Mouse (Mus musculus) stomach, postnatal 0 days (tissue): Measurements from ENCODE around the gene Fgfr2. TPM values are rescaled to one million over a fixed set of nuclear protein-coding genes. Genes with fewer than 3 reads are reported as not detected.

Experiments
- ATAC-seq: fragments of 200-750 bp; cut with Nextera tagmentation; 2 replicates; pipeline ENCODE4 v1.8.0; 2017; ENCODE audit not compliant: low FRiP score, low TSS enrichment
- DNase-seq: peaks from one replicate; pipeline ENCODE4 v3.0.0-alpha.2; 2016; ENCODE audit warnings: low spot score
- H3K27ac ChIP-seq: fragments of 300-500 bp; sonication (generic); replicated peaks from 2 replicates; pipeline ENCODE4 v1.5.1; 2014; ENCODE audit warnings: mild to moderate bottlenecking, control low read depth
- H3K27me3 ChIP-seq: fragments of 300-500 bp; sonication (generic); 2 replicates; pipeline ENCODE4 v1.6.1; 2014; ENCODE audit warnings: low read length; ENCODE audit not compliant: control insufficient read depth, insufficient read depth
- H3K36me3 ChIP-seq: fragments of 300-500 bp; sonication (generic); 2 replicates; pipeline ENCODE4 v1.6.1; 2014; ENCODE audit warnings: low read length, mixed read lengths; ENCODE audit not compliant: control insufficient read depth, insufficient read depth
- H3K4me1 ChIP-seq: fragments of 300-500 bp; sonication (generic); replicated peaks from 2 replicates; pipeline ENCODE4 v1.6.1; 2014; ENCODE audit warnings: antibody characterized with exemption; ENCODE audit not compliant: control insufficient read depth, insufficient read depth
- H3K4me2 ChIP-seq: fragments of 300-500 bp; sonication (generic); replicated peaks from 2 replicates; pipeline ENCODE4 v1.6.1; 2014; ENCODE audit warnings: low read depth, mild to moderate bottlenecking, control low read depth, moderate library complexity
- H3K4me3 ChIP-seq: fragments of 300-500 bp; sonication (generic); 2 replicates; pipeline ENCODE4 v1.5.1; 2014; ENCODE audit warnings: low read depth, low read length, control low read depth
- H3K9ac ChIP-seq: fragments of 300-500 bp; sonication (generic); 2 replicates; pipeline ENCODE4 v1.6.1; 2014; ENCODE audit warnings: mild to moderate bottlenecking, low read length, control low read depth, mixed read lengths
- H3K9me3 ChIP-seq: fragments of 300-500 bp; sonication (generic); 2 replicates; pipeline ENCODE4 v1.6.1; 2016; ENCODE audit warnings: low read length; ENCODE audit not compliant: control insufficient read depth
- CTCF ChIP-seq: IDR thresholded peaks from 2 replicates; pipeline ENCODE4 v1.5.1; 2016; ENCODE audit warnings: antibody characterized with exemption, low read depth, mild to moderate bottlenecking, moderate library complexity
- EP300 ChIP-seq: optimal IDR thresholded peaks from 2 replicates; pipeline ENCODE3; 2016; ENCODE audit warnings: antibody characterized with exemption
- WGBS: fragments of 180-500 bp; shearing (Covaris S2); extraction: QIAGEN DNeasy Blood & Tissue Kit; methylation state at CpG from one replicate; pipeline ENCODE4 v1.1.7; 2014; 5-methylcytosine and 5-hydroxymethylcytosine counted together
- polyA plus RNA-seq: library from polyadenylated mRNA; unstranded; fragments of >200 nt; fragmentation: Nextera tagmentation; extraction: Ambion mirVana; gene quantifications from 2 replicates; pipeline ENCODE4 v1.2.1, GENCODE M21; 2015

Fgfr2 gene
- polyA plus RNA-seq, 1 experiment from 2014 or later: 60.8 TPM

DNA sequence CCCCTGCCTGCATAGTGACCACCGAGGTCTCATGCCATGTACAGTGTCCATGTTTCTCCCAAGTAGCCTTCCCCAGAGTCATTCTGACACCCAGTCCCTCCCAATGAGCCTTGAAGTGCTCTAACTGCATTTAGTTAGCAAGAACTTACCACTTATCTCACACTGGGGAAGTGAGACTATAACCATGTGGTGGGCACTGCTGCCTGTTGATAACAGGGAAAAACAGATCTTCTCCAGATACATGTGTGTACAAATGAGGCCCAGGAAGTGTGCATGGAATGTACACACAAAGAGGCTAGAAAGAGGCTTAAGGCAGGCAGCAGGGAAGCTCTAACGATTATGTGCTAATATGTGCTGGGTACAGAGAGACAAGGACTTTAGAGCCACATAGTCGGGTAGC lies 629.5 kb downstream of the Fgfr2 start:
- DNase-seq (no peak), ATAC-seq (no peak)
- H3K9me3 ChIP-seq: no peaks in the 10 kb centered on the region
- no peaks in the 10 kb centered on the region for H3K36me3 ChIP-seq
- 63% methylated on average over 3 of the region's 3 CpGs for WGBS
- TF ChIP-seq CTCF (no peak), EP300 (no peak)
- H3K9ac ChIP-seq: no peak overlapping the region
- H3K27ac ChIP-seq: no peak overlapping the region
- H3K4me1 ChIP-seq: no peaks in the 10 kb centered on the region
- H3K4me3 ChIP-seq: no peak overlapping the region
- no peaks in the 10 kb centered on the region for H3K27me3 ChIP-seq
- no peak overlapping the region for H3K4me2 ChIP-seq

DNA sequence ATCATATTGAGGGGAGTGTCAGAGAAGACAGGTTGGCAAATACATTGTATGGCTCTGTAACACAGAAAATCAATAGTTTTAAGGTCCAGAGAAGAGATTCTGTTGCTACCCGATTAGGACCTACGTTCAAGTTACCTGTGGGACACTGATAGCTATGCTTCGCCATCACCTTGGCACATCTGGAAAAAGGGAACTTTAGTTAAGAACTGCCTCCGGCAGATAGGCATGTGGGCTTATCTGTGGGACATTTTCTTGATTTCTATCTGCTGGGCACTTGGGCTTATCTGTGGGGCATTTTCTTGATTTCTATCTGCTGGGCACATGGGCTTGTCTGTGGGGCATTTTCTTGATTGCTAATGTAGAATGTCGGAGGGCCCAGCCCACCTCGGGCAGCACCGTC lies 631.2 kb downstream of the Fgfr2 start:
- Histone ChIP-seq H3K9me3 (no peaks in the 10 kb centered on the region), H3K4me3 (no peak overlapping the region), H3K4me2 (no peak overlapping the region), H3K27ac (no peak overlapping the region), H3K27me3 (no peaks in the 10 kb centered on the region), H3K36me3 (no peaks in the 10 kb centered on the region), H3K9ac (no peak overlapping the region), H3K4me1 (no peaks in the 10 kb centered on the region)
- ATAC-seq: no peak
- no peak for DNase-seq
- 86% methylated on average over 7 of the region's 7 CpGs for WGBS
- TF ChIP-seq CTCF (no peak), EP300 (no peak)

DNA sequence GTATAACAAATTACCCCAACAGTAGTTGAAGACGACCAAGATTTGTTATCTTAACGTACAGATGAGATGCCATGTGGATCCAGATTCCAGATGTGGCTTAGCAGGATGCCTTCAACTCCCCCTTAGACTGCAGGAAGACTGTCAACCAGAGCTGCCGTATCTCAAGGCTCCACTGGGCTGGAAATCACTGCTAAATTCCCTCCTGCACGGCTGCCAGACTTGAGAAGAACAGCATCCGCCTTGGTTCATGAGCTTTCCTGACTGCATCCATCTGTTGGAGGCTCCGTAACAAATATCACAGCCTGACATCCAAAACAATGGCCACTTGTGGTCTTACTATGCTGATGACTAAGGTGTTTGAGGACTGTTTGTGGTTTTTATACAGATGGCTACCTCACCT lies 635.8 kb downstream of the Fgfr2 start:
- no peak overlapping the region for H3K27ac ChIP-seq
- 49% methylated on average over 6 of the region's 6 CpGs for WGBS

DNA sequence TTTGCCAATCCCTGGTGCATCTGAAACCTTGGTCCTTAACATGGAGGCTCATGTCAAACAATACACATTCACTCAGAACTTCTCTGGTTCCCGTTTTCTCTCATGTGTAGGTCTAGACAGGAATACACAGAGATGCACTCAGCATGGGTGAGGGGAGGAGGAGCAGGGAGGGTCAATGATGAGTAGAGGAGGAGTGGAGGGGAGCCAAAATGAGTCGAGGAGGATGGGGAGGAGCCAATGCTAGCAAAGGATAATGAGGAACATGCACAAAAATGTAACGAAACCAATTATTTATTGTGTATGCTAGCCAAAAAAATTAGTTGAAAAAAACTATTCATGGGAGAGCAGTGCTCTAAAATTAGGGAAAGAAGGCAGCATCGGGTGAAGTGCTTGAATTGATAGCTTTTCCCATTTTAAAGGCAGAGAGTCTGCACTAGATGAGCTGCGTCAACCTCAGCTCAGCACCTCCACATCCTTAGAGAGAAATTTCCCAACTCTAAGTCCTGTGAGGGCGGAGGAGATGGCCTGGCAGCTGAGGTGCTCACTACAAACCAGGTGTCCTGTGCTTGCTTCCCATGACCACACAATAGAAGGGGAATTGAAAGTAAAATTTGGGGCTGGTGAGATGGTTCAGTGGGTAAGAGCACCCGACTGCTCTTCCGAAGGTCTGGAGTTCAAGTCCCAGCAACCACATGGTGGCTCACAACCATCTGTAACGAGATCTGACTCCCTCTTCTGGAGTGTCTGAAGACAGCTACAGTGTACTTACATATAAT lies 636.6 kb downstream of the Fgfr2 start:
- 75% methylated on average over 9 of the region's 9 CpGs for WGBS
- Histone ChIP-seq H3K9me3 (no peaks in the 10 kb centered on the region), H3K4me3 (no peak overlapping the region), H3K4me2 (no peak overlapping the region), H3K27ac (no peak overlapping the region), H3K4me1 (no peaks in the 10 kb centered on the region), H3K9ac (no peak overlapping the region), H3K27me3 (no peaks in the 10 kb centered on the region), H3K36me3 (no peaks in the 10 kb centered on the region)
- no peak for ATAC-seq
- no peak for DNase-seq
- TF ChIP-seq CTCF (no peak), EP300 (no peak)

More for the DNA sequence above, 635.8 kb downstream of the Fgfr2 start:
- Histone ChIP-seq H3K9ac (no peak overlapping the region), H3K4me1 (no peaks in the 10 kb centered on the region), H3K4me3 (no peak overlapping the region), H3K27me3 (no peaks in the 10 kb centered on the region), H3K36me3 (no peaks in the 10 kb centered on the region), H3K9me3 (no peaks in the 10 kb centered on the region), H3K4me2 (no peak overlapping the region)
- ATAC-seq (no peak), DNase-seq (no peak)
- no peak for TF ChIP-seq CTCF
- TF ChIP-seq EP300: no peak

DNA sequence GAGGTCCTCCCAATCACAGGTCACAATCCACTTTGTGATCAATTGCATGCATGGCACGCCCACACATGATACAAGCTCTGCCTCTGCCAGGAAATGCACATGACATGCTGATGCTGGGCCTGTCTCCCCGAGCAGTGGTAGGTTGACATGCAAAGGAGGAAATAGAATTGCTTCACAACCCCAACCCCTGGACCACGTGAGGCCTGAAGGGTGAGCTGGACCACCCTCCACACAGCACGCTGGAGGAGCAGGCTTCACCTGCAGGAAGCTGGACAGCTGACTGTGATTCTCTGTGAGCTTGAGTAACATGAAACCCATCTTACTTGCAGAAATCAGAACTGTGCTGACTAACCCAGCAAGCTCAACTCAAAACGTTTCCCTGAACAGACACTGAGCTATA lies 638.7 kb downstream of the Fgfr2 start:
- no peaks in the 10 kb centered on the region for H3K4me1 ChIP-seq
- ATAC-seq (no peak), DNase-seq (no peak)
- H3K9ac ChIP-seq: no peak overlapping the region
- no peaks in the 10 kb centered on the region for H3K9me3 ChIP-seq
- no peaks in the 10 kb centered on the region for H3K27me3 ChIP-seq
- no peak overlapping the region for H3K4me2 ChIP-seq
- H3K4me3 ChIP-seq: no peak overlapping the region
- 58% methylated on average over 5 of the region's 5 CpGs for WGBS
- TF ChIP-seq CTCF (no peak), EP300 (no peak)
- no peak overlapping the region for H3K27ac ChIP-seq
- no peaks in the 10 kb centered on the region for H3K36me3 ChIP-seq

DNA sequence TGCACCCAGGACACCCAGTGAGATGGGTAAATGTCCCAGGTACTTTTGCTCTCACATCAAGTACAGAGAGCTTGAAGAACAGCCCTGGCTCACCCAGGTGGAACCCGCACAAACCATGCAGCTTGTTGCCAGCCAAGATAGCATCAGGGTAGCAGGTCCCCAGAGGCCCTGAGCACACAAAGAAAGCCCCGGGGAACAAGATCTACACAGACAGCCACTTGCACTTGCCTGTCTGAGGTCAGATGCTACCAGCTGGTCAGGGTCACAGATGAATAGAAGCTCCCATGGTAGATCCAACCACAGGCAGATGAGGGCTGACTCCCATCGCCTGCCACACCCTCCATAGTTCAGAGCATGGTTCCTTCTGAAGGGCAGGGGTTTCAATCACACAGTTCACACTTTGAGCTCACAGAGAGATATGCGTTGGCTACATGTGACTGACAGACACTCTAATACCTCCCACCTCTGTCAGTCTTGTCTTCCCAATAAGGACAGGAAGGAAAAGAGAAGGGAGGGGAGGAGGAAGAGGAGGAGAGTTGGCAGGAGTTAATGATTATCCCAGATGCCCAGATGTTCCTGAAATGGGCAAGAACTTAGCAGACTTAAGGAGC lies 642.3 kb downstream of the Fgfr2 start:
- WGBS: 62% methylated on average over 4 of the region's 4 CpGs
- Histone ChIP-seq H3K27ac (no peak overlapping the region), H3K9ac (no peak overlapping the region), H3K4me3 (no peak overlapping the region), H3K27me3 (no peaks in the 10 kb centered on the region), H3K36me3 (no peaks in the 10 kb centered on the region), H3K4me1 (no peaks in the 10 kb centered on the region), H3K4me2 (no peak overlapping the region), H3K9me3 (no peaks in the 10 kb centered on the region)
- DNase-seq (no peak), ATAC-seq (no peak)
- no peak for TF ChIP-seq EP300
- no peak for TF ChIP-seq CTCF
